Mouse (Mus musculus): ENCODE measurements around the gene Fosl2.

Gene Fosl2

GRCm38 (mm10) chr5:32133549-32134004 lies 2.0 kb upstream of the Fosl2 start:
- DNase-seq (ENCODE audit: low read depth, low spot score), result no peak

GRCm38 (mm10) chr5:32134051-32134732 lies 1.4 kb upstream of the Fosl2 start:
- no peak for DNase-seq (ENCODE audit: low read depth, low spot score)

- no peak for DNase-seq (ENCODE audit: low read depth, low spot score)
Measured at GRCm38 (mm10) chr5:32134903-32135335, 682 bp upstream of the Fosl2 start.

- DNase-seq (ENCODE audit: low read depth, low spot score), result no peak
Measured at GRCm38 (mm10) chr5:32136301-32136863, 781 bp downstream of the Fosl2 start.

GRCm38 (mm10) chr5:32137106-32137522 lies 1.5 kb downstream of the Fosl2 start:
- DNase-seq (ENCODE audit: low read depth, low spot score), result no peak

GRCm38 (mm10) chr5:32138446-32139195 lies 3.0 kb downstream of the Fosl2 start:
- no peak for DNase-seq (ENCODE audit: low read depth, low spot score)

GRCm38 (mm10) chr5:32139516-32140037 lies 4.0 kb downstream of the Fosl2 start:
- no peak for DNase-seq (ENCODE audit: low read depth, low spot score)

- no peak for DNase-seq (ENCODE audit: low read depth, low spot score)
Measured at GRCm38 (mm10) chr5:32141899-32142298, 6.3 kb downstream of the Fosl2 start.

GRCm38 (mm10) chr5:32143433-32143970 lies 7.9 kb downstream of the Fosl2 start:
- no peak for DNase-seq (ENCODE audit: low read depth, low spot score)

GRCm38 (mm10) chr5:32146281-32146680 lies 10.7 kb downstream of the Fosl2 start:
- DNase-seq (ENCODE audit: low read depth, low spot score), result no peak

GRCm38 (mm10) chr5:32148593-32148992 lies 13.0 kb downstream of the Fosl2 start:
- DNase-seq (ENCODE audit: low read depth, low spot score), result no peak

- DNase-seq (ENCODE audit: low read depth, low spot score), result no peak
Measured at GRCm38 (mm10) chr5:32151244-32151643, 15.6 kb downstream of the Fosl2 start.

- DNase-seq (ENCODE audit: low read depth, low spot score), result no peak
Measured at GRCm38 (mm10) chr5:32152725-32153417, 17.3 kb downstream of the Fosl2 start.

GRCm38 (mm10) chr5:32153418-32153740 lies 17.8 kb downstream of the Fosl2 start:
- DNase-seq (ENCODE audit: low read depth, low spot score), result no peak

GRCm38 (mm10) chr5:32153791-32154490 lies 18.3 kb downstream of the Fosl2 start:
- no peak for DNase-seq (ENCODE audit: low read depth, low spot score)

- no peak for DNase-seq (ENCODE audit: low read depth, low spot score)
Measured at GRCm38 (mm10) chr5:32154931-32155688, 19.5 kb downstream of the Fosl2 start.

- no peak for DNase-seq (ENCODE audit: low read depth, low spot score)
Measured at GRCm38 (mm10) chr5:32155927-32156326, 20.3 kb downstream of the Fosl2 start.

- no peak for DNase-seq (ENCODE audit: low read depth, low spot score)
Measured at GRCm38 (mm10) chr5:32163478-32164043, 28.0 kb downstream of the Fosl2 start.

- DNase-seq (ENCODE audit: low read depth, low spot score), result no peak
Measured at GRCm38 (mm10) chr5:32172188-32172587, 36.6 kb downstream of the Fosl2 start.

GRCm38 (mm10) chr5:32176800-32177199 lies 41.2 kb downstream of the Fosl2 start:
- no peak for DNase-seq (ENCODE audit: low read depth, low spot score)

Measured in telencephalon, adult 2 months (tissue).